Mouse (Mus musculus): ENCODE measurements around the gene Klrb1c. TPM values are rescaled to one million over a fixed set of nuclear protein-coding genes. Genes with fewer than 3 reads are reported as not detected.

The Klrb1c gene
- 0.61 and 0.78 TPM in 2 replicates for polyA plus RNA-seq (2015; fragmentation: Nextera tagmentation; extraction: Ambion mirVana)

DNA sequence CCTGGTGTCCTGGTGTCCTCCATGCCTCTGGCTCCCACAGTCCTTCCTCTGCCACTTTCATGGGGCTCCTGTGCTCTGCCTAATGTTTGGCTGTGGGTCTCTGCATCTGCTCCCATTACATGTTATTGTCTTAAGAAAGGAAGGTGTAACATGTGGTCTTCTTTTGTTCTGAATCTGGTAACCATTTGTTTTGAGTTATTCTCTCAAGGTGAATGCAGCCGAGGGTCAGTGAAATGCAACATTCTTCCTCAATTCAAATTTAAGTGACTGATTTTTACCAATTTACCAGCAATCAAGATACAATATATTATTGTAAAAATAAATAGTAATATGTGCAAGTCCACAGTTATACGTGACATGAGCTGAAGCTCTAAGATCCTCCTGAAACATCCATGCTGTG is at the start of gene Klrb1c:
Klrb1c (minus strand) TSS at position 101 of the 400 bp plus-strand sequence.
- WGBS (ENCODE audit: insufficient replicate concordance): 57% methylated on average over 2 of the region's 2 CpGs
- H3K4me3 ChIP-seq (ENCODE audit: low read depth, low read length): no peak within 1 kb of the TSS
- no peak within 1 kb of the TSS; the same call in 1 of the 2 replicates for H3K27ac ChIP-seq (ENCODE audit: low read length)
- H3K4me2 ChIP-seq (ENCODE audit: low read depth, low read length): no peak within 1 kb of the TSS
- ATAC-seq (ENCODE audit: low read depth): no peak
- H3K4me1 ChIP-seq (ENCODE audit: control insufficient read depth, low read depth, low read length): peaks cover 2% of the 10 kb centered on the region; the same call in 1 of the 2 replicates
- H3K36me3 ChIP-seq (ENCODE audit: control insufficient read depth, insufficient read depth): no peaks in the 10 kb centered on the region
- no peaks in the 10 kb centered on the region for H3K27me3 ChIP-seq (ENCODE audit: control insufficient read depth, insufficient read depth, low read depth, low read length)
- H3K9me3 ChIP-seq (replicated peaks; ENCODE audit: control insufficient read depth, low read length): no peaks in the 10 kb centered on the region
- H3K9ac ChIP-seq (ENCODE audit: low read depth, low read length): no peak within 1 kb of the TSS

DNA sequence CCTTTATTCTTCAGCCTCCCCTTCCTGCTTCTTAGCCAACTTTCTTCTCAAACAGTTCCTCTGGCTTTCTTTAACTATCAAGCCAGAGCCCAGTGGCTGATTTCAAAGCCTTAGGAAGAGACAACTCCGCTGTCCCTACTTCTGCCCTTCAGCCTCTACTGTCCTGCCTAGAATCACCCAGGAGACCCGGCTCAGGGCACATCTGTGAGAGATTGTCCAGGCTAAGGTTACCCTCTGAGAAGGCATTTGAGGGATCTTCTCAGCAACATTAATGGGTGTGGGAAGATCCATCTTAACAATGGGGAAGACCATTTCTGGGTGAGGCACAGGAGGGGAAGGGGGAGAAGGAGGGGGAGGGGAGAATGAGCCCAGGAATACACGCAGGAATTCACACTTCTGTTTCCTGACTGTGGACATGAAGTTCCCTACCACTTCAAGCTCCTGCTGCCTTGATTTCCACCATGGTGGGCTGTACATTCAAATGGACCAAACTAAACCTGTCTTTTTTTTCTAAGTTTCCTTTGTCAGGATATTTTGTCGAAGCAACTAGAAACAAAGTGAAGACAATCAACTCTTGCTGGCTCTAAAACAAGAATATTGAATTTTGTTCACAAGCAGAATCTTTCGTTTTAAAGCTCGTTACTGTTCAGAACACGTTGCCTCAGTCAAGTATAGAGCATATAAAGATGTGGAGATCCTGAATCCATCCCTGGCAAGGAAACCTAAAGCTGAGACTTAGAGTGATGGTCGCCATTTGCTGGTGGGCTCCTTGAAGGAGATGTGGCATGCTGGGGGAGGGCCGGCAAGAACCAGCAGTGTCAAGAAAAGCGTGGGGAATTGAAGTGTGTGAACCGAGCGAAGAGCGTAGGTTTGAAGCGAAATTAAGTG is 48.7 kb upstream of the Klrb1c start:
- 2% methylated on average over 14 of the region's 14 CpGs for WGBS (ENCODE audit: insufficient replicate concordance)
- no peak for ATAC-seq (ENCODE audit: low read depth)

GRCm38 (mm10) chr6:128836955-128837334 is 47.9 kb upstream of the Klrb1c start:
- Histone ChIP-seq H3K27ac (ENCODE audit: low read length) (no peak overlapping the region), H3K9me3 (replicated peaks; ENCODE audit: control insufficient read depth, low read length) (no peaks in the 10 kb centered on the region), H3K36me3 (ENCODE audit: control insufficient read depth, insufficient read depth) (no peaks in the 10 kb centered on the region), H3K4me1 (ENCODE audit: control insufficient read depth, low read depth, low read length) (peaks cover 21% of the 10 kb centered on the region), H3K27me3 (ENCODE audit: control insufficient read depth, insufficient read depth, low read depth, low read length) (no peaks in the 10 kb centered on the region), H3K4me3 (ENCODE audit: low read depth, low read length) (no peak overlapping the region; the same call in 1 of the 2 replicates), H3K4me2 (ENCODE audit: low read depth, low read length) (peak overlapping the region; percentile 86), H3K9ac (ENCODE audit: low read depth, low read length) (no peak overlapping the region)
- WGBS (ENCODE audit: insufficient replicate concordance): 59% methylated on average over 6 of the region's 6 CpGs
- ATAC-seq (ENCODE audit: low read depth): no peak

More for the DNA sequence above, 48.7 kb upstream of the Klrb1c start:
- Histone ChIP-seq H3K36me3 (ENCODE audit: control insufficient read depth, insufficient read depth) (no peaks in the 10 kb centered on the region), H3K27ac (ENCODE audit: low read length) (no peak overlapping the region), H3K4me1 (ENCODE audit: control insufficient read depth, low read depth, low read length) (peaks cover 25% of the 10 kb centered on the region), H3K4me2 (ENCODE audit: low read depth, low read length) (peak overlapping the region; percentile 86), H3K27me3 (ENCODE audit: control insufficient read depth, insufficient read depth, low read depth, low read length) (no peaks in the 10 kb centered on the region), H3K9ac (ENCODE audit: low read depth, low read length) (peak overlapping the region; percentile 55), H3K9me3 (replicated peaks; ENCODE audit: control insufficient read depth, low read length) (no peaks in the 10 kb centered on the region), H3K4me3 (ENCODE audit: low read depth, low read length) (peak overlapping the region; percentile 77)

- Histone ChIP-seq H3K4me1 (ENCODE audit: control insufficient read depth, low read depth, low read length) (peaks cover 16% of the 10 kb centered on the region), H3K27me3 (ENCODE audit: control insufficient read depth, insufficient read depth, low read depth, low read length) (no peaks in the 10 kb centered on the region), H3K36me3 (ENCODE audit: control insufficient read depth, insufficient read depth) (no peaks in the 10 kb centered on the region), H3K9ac (ENCODE audit: low read depth, low read length) (no peak overlapping the region), H3K4me3 (ENCODE audit: low read depth, low read length) (no peak overlapping the region), H3K9me3 (replicated peaks; ENCODE audit: control insufficient read depth, low read length) (no peaks in the 10 kb centered on the region), H3K27ac (ENCODE audit: low read length) (no peak overlapping the region), H3K4me2 (ENCODE audit: low read depth, low read length) (no peak overlapping the region)
- ATAC-seq (ENCODE audit: low read depth): no peak
- 26% methylated on average over 8 of the region's 8 CpGs for WGBS (ENCODE audit: insufficient replicate concordance)
These were observed 47.4 kb upstream of the Klrb1c start for GRCm38 (mm10) chr6:128836191-128836954.

GRCm38 (mm10) chr6:128835571-128835970 is 46.6 kb upstream of the Klrb1c start:
- Histone ChIP-seq H3K4me3 (ENCODE audit: low read depth, low read length) (no peak overlapping the region), H3K9me3 (replicated peaks; ENCODE audit: control insufficient read depth, low read length) (no peaks in the 10 kb centered on the region), H3K4me2 (ENCODE audit: low read depth, low read length) (no peak overlapping the region), H3K36me3 (ENCODE audit: control insufficient read depth, insufficient read depth) (no peaks in the 10 kb centered on the region), H3K27ac (ENCODE audit: low read length) (no peak overlapping the region), H3K4me1 (ENCODE audit: control insufficient read depth, low read depth, low read length) (peaks cover 16% of the 10 kb centered on the region), H3K9ac (ENCODE audit: low read depth, low read length) (no peak overlapping the region), H3K27me3 (ENCODE audit: control insufficient read depth, insufficient read depth, low read depth, low read length) (no peaks in the 10 kb centered on the region)
- 30% methylated on average over 4 of the region's 4 CpGs for WGBS (ENCODE audit: insufficient replicate concordance)
- no peak for ATAC-seq (ENCODE audit: low read depth)

DNA sequence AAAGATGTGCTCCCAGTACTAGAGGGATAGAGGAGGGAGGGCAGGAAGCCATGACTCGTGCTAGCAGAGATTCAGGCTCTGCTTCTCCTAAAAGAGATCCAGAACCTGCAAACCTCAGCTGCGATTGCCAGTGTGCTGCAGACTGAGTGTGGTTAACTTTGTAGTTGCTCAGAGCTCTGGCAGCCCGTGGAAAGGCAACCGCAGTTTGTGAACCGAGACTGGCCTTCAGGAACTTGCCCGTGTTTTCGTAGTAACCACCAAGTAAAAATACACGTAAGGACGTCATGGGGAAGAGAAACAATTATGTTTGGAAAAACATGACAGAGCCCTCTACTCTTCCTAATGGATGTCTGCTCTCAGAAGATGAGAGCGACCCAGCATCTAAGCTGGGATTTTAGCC is 44.0 kb upstream of the Klrb1c start:
- H3K4me1 ChIP-seq (ENCODE audit: control insufficient read depth, low read depth, low read length): peaks cover 11% of the 10 kb centered on the region
- no peak overlapping the region for H3K9ac ChIP-seq (ENCODE audit: low read depth, low read length)
- ATAC-seq (ENCODE audit: low read depth): no peak
- WGBS (ENCODE audit: insufficient replicate concordance): 57% methylated on average over 10 of the region's 10 CpGs
- no peaks in the 10 kb centered on the region for H3K9me3 ChIP-seq (replicated peaks; ENCODE audit: control insufficient read depth, low read length)
- H3K4me2 ChIP-seq (ENCODE audit: low read depth, low read length): no peak overlapping the region
- H3K27me3 ChIP-seq (ENCODE audit: control insufficient read depth, insufficient read depth, low read depth, low read length): no peaks in the 10 kb centered on the region
- H3K27ac ChIP-seq (ENCODE audit: low read length): no peak overlapping the region
- H3K36me3 ChIP-seq (ENCODE audit: control insufficient read depth, insufficient read depth): no peaks in the 10 kb centered on the region
- H3K4me3 ChIP-seq (ENCODE audit: low read depth, low read length): no peak overlapping the region

- Histone ChIP-seq H3K4me1 (ENCODE audit: control insufficient read depth, low read depth, low read length) (no peaks in the 10 kb centered on the region; the same call in 1 of the 2 replicates), H3K9me3 (replicated peaks; ENCODE audit: control insufficient read depth, low read length) (no peaks in the 10 kb centered on the region), H3K36me3 (ENCODE audit: control insufficient read depth, insufficient read depth) (no peaks in the 10 kb centered on the region), H3K27me3 (ENCODE audit: control insufficient read depth, insufficient read depth, low read depth, low read length) (no peaks in the 10 kb centered on the region), H3K9ac (ENCODE audit: low read depth, low read length) (no peak overlapping the region), H3K4me2 (ENCODE audit: low read depth, low read length) (no peak overlapping the region), H3K27ac (ENCODE audit: low read length) (no peak overlapping the region), H3K4me3 (ENCODE audit: low read depth, low read length) (no peak overlapping the region)
- WGBS (ENCODE audit: insufficient replicate concordance): 33% methylated on average over 4 of the region's 4 CpGs
- ATAC-seq (ENCODE audit: low read depth): no peak
These were observed 40.8 kb upstream of the Klrb1c start for GRCm38 (mm10) chr6:128829837-128830236.

- WGBS (ENCODE audit: insufficient replicate concordance): 50% methylated on average over 3 of the region's 3 CpGs
- H3K4me1 ChIP-seq (ENCODE audit: control insufficient read depth, low read depth, low read length): no peaks in the 10 kb centered on the region; the same call in 1 of the 2 replicates
These were observed 37.8 kb upstream of the Klrb1c start for GRCm38 (mm10) chr6:128826781-128827180.

More at GRCm38 (mm10) chr6:128826781-128827180, 37.8 kb upstream of the Klrb1c start:
- H3K4me2 ChIP-seq (ENCODE audit: low read depth, low read length): no peak overlapping the region
- no peak overlapping the region for H3K4me3 ChIP-seq (ENCODE audit: low read depth, low read length)
- H3K9ac ChIP-seq (ENCODE audit: low read depth, low read length): no peak overlapping the region
- H3K27me3 ChIP-seq (ENCODE audit: control insufficient read depth, insufficient read depth, low read depth, low read length): no peaks in the 10 kb centered on the region
- H3K9me3 ChIP-seq (replicated peaks; ENCODE audit: control insufficient read depth, low read length): no peaks in the 10 kb centered on the region
- H3K27ac ChIP-seq (ENCODE audit: low read length): no peak overlapping the region
- ATAC-seq (ENCODE audit: low read depth): no peak
- no peaks in the 10 kb centered on the region for H3K36me3 ChIP-seq (ENCODE audit: control insufficient read depth, insufficient read depth)
